Comparison of ENCODE assay signal across 28 mouse cellular contexts in the genomic region with DNA sequence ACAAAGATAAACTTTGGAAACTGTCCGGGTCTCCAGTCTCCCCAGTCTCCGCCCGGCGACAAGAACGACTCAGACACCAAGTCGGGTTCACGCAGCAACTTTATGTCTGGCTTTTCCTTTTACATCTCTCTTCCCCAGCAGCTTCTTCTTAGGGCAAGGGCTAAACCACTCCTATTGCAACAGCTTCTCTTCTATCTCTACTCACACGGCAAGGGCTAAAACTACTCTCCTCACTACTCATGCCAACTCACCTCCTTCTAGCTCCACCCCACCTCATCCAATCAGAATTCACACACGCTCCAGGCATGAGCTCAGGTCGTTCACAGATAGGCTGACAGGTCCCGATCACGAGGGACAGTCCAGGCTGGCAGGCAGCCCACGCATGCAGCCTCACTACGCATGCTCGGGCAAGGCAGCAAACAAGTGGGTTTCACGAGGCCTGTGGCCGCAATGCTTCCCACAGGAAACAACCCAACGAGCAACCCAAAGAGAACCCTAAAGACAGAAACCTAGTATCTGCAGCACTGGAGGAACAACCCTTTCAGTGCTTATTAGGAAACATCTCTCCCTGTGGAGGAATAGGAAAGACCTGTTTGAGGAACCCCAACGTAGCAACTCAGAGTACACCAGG.
A peak's percentile ranks its signal among the peaks of the same experiment; 100 is the strongest.
DNase-seq lines count a peak whose midpoint lies in the region; ATAC-seq lines count a peak whose summit lies in the region.
"Had no signal": no experiment of that assay in that cellular context is flagged by ENCODE, and none has a peak within 500 bp of the region (broad histone marks: within the 10 kb centered on the region; RNA-seq: fewer than 3 reads in every experiment).

No protein-coding gene starts in this region.

- no peaks in the 10 kb centered on the region; the same call in 1 of the 2 replicates for H3K9me3 ChIP-seq in midbrain, embryonic 11.5 days (ENCODE audit: control insufficient read depth, low read length)
- no peaks in the 10 kb centered on the region for H3K9me3 ChIP-seq in midbrain, embryonic 16.5 days (replicated peaks; ENCODE audit: control insufficient read depth, low read length, poor library complexity, severe bottlenecking)
- H3K9me3 ChIP-seq: embryonic facial prominence, embryonic 13.5 days; forebrain, embryonic 10.5 days; forebrain, embryonic 15.5 days; hindbrain, embryonic 10.5 days; hindbrain, embryonic 15.5 days; liver, embryonic 12.5 days had no signal

- DNase-seq in midbrain, embryonic 11.5 days (ENCODE audit: low spot score, missing footprints) = peak; percentile 19
- peak; percentile 11 for DNase-seq in R1 (ENCODE audit: low read depth, low spot score)
- peak; percentile 5 for DNase-seq in naive thymus-derived CD4-positive, alpha-beta T cell, adult 2 months (ENCODE audit: low read depth)
- no peak for DNase-seq in adrenal gland, adult 18-20 months (ENCODE audit: low spot score in 2 of 2)
- no peak for DNase-seq in gastrocnemius, postnatal 36 days
- DNase-seq: adrenal gland, postnatal 14 days; cerebellum, adult 11 months; cerebellum, adult 9-10 months; cerebellum, postnatal 36 days; gastrocnemius, postnatal 25 days; heart, postnatal 14 days; kidney, adult 2 months; kidney, postnatal 4 days; liver, postnatal 0 days; lung, postnatal 36 days; midbrain, embryonic 14.5 days; right cerebral cortex, postnatal 4 days; thymus, postnatal 14 days had no signal

- no peak overlapping the region for H3K4me2 ChIP-seq in midbrain, embryonic 11.5 days
- H3K4me2 ChIP-seq in midbrain, embryonic 16.5 days (ENCODE audit: low read length) = no peak overlapping the region
- H3K4me2 ChIP-seq: embryonic facial prominence, embryonic 13.5 days; forebrain, embryonic 15.5 days; hindbrain, embryonic 15.5 days; liver, embryonic 12.5 days had no signal

- H3K9ac ChIP-seq in midbrain, embryonic 11.5 days (ENCODE audit: low read length) = no peak overlapping the region
- no peak overlapping the region for H3K9ac ChIP-seq in midbrain, embryonic 16.5 days (ENCODE audit: low read depth, low read length)
- H3K9ac ChIP-seq: embryonic facial prominence, embryonic 13.5 days; forebrain, embryonic 15.5 days; hindbrain, embryonic 15.5 days; liver, embryonic 12.5 days; liver, postnatal 0 days had no signal

- no peaks in the 10 kb centered on the region for H3K27me3 ChIP-seq in midbrain, embryonic 11.5 days (ENCODE audit: control insufficient read depth, insufficient read depth, low read length)
- no peaks in the 10 kb centered on the region for H3K27me3 ChIP-seq in midbrain, embryonic 16.5 days (ENCODE audit: control insufficient read depth, insufficient read depth, low read depth, low read length)
- H3K27me3 ChIP-seq: forebrain, embryonic 15.5 days; hindbrain, embryonic 15.5 days; liver, embryonic 12.5 days had no signal

- H3K4me3 ChIP-seq in midbrain, embryonic 11.5 days (ENCODE audit: low read depth, low read length) = no peak overlapping the region
- H3K4me3 ChIP-seq in midbrain, embryonic 16.5 days (ENCODE audit: low read depth, low read length) = no peak overlapping the region
- H3K4me3 ChIP-seq: embryonic facial prominence, embryonic 13.5 days; forebrain, embryonic 10.5 days; forebrain, embryonic 15.5 days; hindbrain, embryonic 10.5 days; hindbrain, embryonic 15.5 days; left cerebral cortex, adult 2 months; liver, embryonic 12.5 days had no signal

- intact Hi-C loops in gastrocnemius, postnatal 36 days (cut with DNase I) = no loop called here

- no peak for ATAC-seq in midbrain, embryonic 11.5 days (ENCODE audit: low FRiP score)
- no peak for ATAC-seq in midbrain, embryonic 16.5 days
- peak; percentile 62 for ATAC-seq in common myeloid progenitor, adult 5-6 weeks (replicated peaks; ENCODE audit: low read depth, poor library complexity, severe bottlenecking)
- ATAC-seq: forebrain, embryonic 15.5 days; liver, embryonic 12.5 days; liver, postnatal 0 days had no signal

- 93% methylated on average over 19 of the region's 19 CpGs for WGBS in midbrain, embryonic 11.5 days
- 93% methylated on average over 19 of the region's 19 CpGs for WGBS in midbrain, embryonic 16.5 days

- no peak overlapping the region for H3K27ac ChIP-seq in midbrain, embryonic 11.5 days (ENCODE audit: low read depth, low read length)
- no peak overlapping the region for H3K27ac ChIP-seq in midbrain, embryonic 16.5 days (ENCODE audit: low read length)
- H3K27ac ChIP-seq: embryonic facial prominence, embryonic 13.5 days; forebrain, embryonic 10.5 days; forebrain, embryonic 15.5 days; hindbrain, embryonic 10.5 days; hindbrain, embryonic 15.5 days; kidney, postnatal 0 days; left cerebral cortex, adult 2 months; liver, embryonic 12.5 days had no signal

- H3K36me3 ChIP-seq in midbrain, embryonic 11.5 days (ENCODE audit: control insufficient read depth, insufficient read depth, low read length) = no peaks in the 10 kb centered on the region
- no peaks in the 10 kb centered on the region for H3K36me3 ChIP-seq in midbrain, embryonic 16.5 days (ENCODE audit: control insufficient read depth, insufficient read depth, low read length)
- H3K36me3 ChIP-seq: embryonic facial prominence, embryonic 13.5 days; forebrain, embryonic 10.5 days; forebrain, embryonic 15.5 days; hindbrain, embryonic 10.5 days; hindbrain, embryonic 15.5 days; liver, embryonic 12.5 days had no signal

- H3K4me1 ChIP-seq in midbrain, embryonic 11.5 days (ENCODE audit: control insufficient read depth, insufficient read depth, low read length) = no peaks in the 10 kb centered on the region
- no peaks in the 10 kb centered on the region for H3K4me1 ChIP-seq in midbrain, embryonic 16.5 days (ENCODE audit: control insufficient read depth, insufficient read depth, low read length)
- H3K4me1 ChIP-seq: forebrain, embryonic 10.5 days; forebrain, embryonic 15.5 days; hindbrain, embryonic 10.5 days; hindbrain, embryonic 15.5 days; liver, embryonic 12.5 days had no signal

Comparison
In these comparisons a context has a peak if more than half of its experiments do, and no peak if none do; other contexts are left out.
1. DNase-seq: peak in midbrain, embryonic 11.5 days (single experiment), R1 (single experiment) and naive thymus-derived CD4-positive, alpha-beta T cell, adult 2 months (single experiment); none in adrenal gland, adult 18-20 months (0 of 2) and gastrocnemius, postnatal 36 days (0 of 2).